Mouse (Mus musculus): ENCODE measurements around the gene Stard5. TPM values are rescaled to one million over a fixed set of nuclear protein-coding genes. Genes with fewer than 3 reads are reported as not detected.

Stard5 gene
- polyA plus RNA-seq, 1 experiment from 2014 or later, result 25.8 TPM

- 27% methylated on average over 5 of the region's 5 CpGs for WGBS
Measured at GRCm38 (mm10) chr7:83675545-83676254, 43.9 kb downstream of the Stard5 start.

GRCm38 (mm10) chr7:83677296-83677695 is 45.5 kb downstream of the Stard5 start:
- no peak for ATAC-seq (ENCODE audit: insufficient read depth, low FRiP score, low read depth)
- Histone ChIP-seq H3K27me3 (replicated peaks) (no peaks in the 10 kb centered on the region), H3K36me3 (no peaks in the 10 kb centered on the region), H3K9me3 (0 out of 2 replicates have a peak, but pooled peaks cover 3% of the 10 kb centered on the region), H3K27ac (no peak overlapping the region), H3K4me1 (no peaks in the 10 kb centered on the region), H3K4me3 (replicated peaks) (no peak overlapping the region), H3K9ac (no peak overlapping the region), H3K4me2 (no peak overlapping the region)
- 65% methylated on average over 3 of the region's 3 CpGs for WGBS

More at GRCm38 (mm10) chr7:83675545-83676254, 43.9 kb downstream of the Stard5 start:
- H3K4me2 ChIP-seq, result no peak overlapping the region
- H3K9me3 ChIP-seq, result 0 out of 2 replicates have a peak, but pooled peaks cover 3% of the 10 kb centered on the region
- H3K36me3 ChIP-seq, result no peaks in the 10 kb centered on the region
- H3K27me3 ChIP-seq (replicated peaks), result no peaks in the 10 kb centered on the region
- no peak overlapping the region for H3K4me3 ChIP-seq (replicated peaks)
- no peak for ATAC-seq (ENCODE audit: insufficient read depth, low FRiP score, low read depth)
- no peak overlapping the region for H3K9ac ChIP-seq
- H3K4me1 ChIP-seq, result no peaks in the 10 kb centered on the region
- no peak overlapping the region for H3K27ac ChIP-seq

GRCm38 (mm10) chr7:83678506-83678905 is 46.7 kb downstream of the Stard5 start:
- 0 out of 2 replicates have a peak, but pooled peaks cover 3% of the 10 kb centered on the region for H3K9me3 ChIP-seq
- WGBS, result 85% methylated on average over 4 of the region's 4 CpGs

DNA sequence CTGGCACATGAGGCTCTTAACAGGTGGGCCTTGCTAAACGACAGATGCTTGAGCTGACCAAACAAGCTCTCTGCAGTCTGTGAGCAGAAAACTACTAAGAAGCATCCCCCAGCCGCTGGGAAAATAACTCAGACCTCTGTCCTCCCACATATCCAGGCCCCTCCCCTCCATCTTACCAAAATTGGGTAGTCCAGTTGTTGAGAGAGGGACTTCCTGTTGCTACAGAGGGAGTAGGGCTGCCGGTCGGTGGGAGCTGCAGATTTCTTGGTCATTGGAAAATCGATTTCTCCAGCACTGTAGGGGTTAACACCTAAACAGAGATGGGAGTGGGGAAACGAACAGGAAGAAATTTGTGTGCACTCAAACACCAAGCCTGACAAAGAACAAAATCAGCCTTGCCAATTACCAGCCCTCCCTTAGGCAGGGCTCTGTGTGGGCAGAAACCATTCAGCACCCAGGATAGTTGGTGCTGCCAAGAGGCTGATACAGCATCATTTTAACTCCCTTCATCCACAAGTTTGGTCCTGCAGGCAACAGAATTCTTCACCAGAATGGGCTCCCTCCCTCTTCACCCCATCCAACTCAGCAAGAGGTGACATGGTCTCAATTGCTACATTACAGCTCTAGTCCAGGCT is 51.0 kb downstream of the Stard5 start:
- Histone ChIP-seq H3K27me3 (replicated peaks) (no peaks in the 10 kb centered on the region), H3K4me1 (no peaks in the 10 kb centered on the region), H3K36me3 (no peaks in the 10 kb centered on the region), H3K4me3 (replicated peaks) (no peak overlapping the region), H3K4me2 (no peak overlapping the region), H3K9ac (no peak overlapping the region), H3K9me3 (no peaks in the 10 kb centered on the region), H3K27ac (no peak overlapping the region)
- 18% methylated on average over 6 of the region's 6 CpGs for WGBS
- ATAC-seq (ENCODE audit: insufficient read depth, low FRiP score, low read depth), result no peak

More at GRCm38 (mm10) chr7:83678506-83678905, 46.7 kb downstream of the Stard5 start:
- H3K27ac ChIP-seq, result no peak overlapping the region
- no peak for ATAC-seq (ENCODE audit: insufficient read depth, low FRiP score, low read depth)
- no peaks in the 10 kb centered on the region for H3K36me3 ChIP-seq
- no peak overlapping the region for H3K4me3 ChIP-seq (replicated peaks)
- H3K4me1 ChIP-seq, result no peaks in the 10 kb centered on the region
- no peak overlapping the region for H3K4me2 ChIP-seq
- no peaks in the 10 kb centered on the region for H3K27me3 ChIP-seq (replicated peaks)
- no peak overlapping the region for H3K9ac ChIP-seq

GRCm38 (mm10) chr7:83695449-83696212 is 63.9 kb downstream of the Stard5 start:
- no peaks in the 10 kb centered on the region for H3K36me3 ChIP-seq
- H3K4me1 ChIP-seq, result no peaks in the 10 kb centered on the region
- 29% methylated on average over 6 of the region's 6 CpGs for WGBS
- H3K27me3 ChIP-seq (replicated peaks), result no peaks in the 10 kb centered on the region
- no peak overlapping the region for H3K4me2 ChIP-seq
- no peak overlapping the region for H3K27ac ChIP-seq
- no peaks in the 10 kb centered on the region for H3K9me3 ChIP-seq
- ATAC-seq (ENCODE audit: insufficient read depth, low FRiP score, low read depth), result no peak
- H3K4me3 ChIP-seq (replicated peaks), result no peak overlapping the region
- H3K9ac ChIP-seq, result no peak overlapping the region

DNA sequence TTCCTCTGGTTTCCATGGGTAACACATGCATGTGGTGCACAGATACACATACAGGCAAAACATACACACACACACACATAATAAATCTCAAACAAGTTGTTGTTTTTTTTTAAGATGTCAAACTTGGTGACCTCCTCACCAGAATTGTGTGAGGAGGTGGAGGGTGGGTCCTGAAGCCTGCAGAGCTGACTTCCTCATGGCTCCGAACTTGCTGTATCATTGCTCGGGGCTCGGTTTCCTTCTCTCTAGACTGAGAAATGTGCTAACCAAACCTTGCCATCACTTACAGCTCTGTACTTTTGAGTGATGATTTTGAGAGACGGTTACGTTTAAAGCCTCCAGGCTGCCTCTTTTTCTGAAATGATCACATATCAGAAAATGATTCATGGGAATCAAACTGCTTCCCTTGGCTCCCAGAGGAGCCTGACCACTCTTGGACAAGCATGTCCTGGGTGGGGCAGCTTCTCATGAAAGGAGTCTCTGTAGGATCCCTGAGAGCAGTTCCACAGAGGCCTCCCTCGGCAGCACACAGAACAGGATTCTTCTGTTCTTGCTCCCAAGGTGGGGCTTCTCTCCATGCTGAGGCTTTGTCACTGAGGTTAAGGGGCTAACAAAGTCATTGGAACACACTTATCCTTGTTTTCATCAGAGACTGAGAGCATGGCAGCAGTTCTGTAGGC is 67.4 kb downstream of the Stard5 start:
- no peak for ATAC-seq (ENCODE audit: insufficient read depth, low FRiP score, low read depth)
- H3K4me2 ChIP-seq, result no peak overlapping the region
- no peaks in the 10 kb centered on the region for H3K9me3 ChIP-seq
- no peaks in the 10 kb centered on the region for H3K27me3 ChIP-seq (replicated peaks)
- H3K4me3 ChIP-seq (replicated peaks), result no peak overlapping the region
- 71% methylated on average over 6 of the region's 6 CpGs for WGBS
- H3K9ac ChIP-seq, result no peak overlapping the region
- no peaks in the 10 kb centered on the region for H3K4me1 ChIP-seq
- no peaks in the 10 kb centered on the region for H3K36me3 ChIP-seq
- H3K27ac ChIP-seq, result no peak overlapping the region

Other genes with a start within 250 kb of the Stard5 start
- gene Tmc3, start 47.0 kb upstream of the Stard5 start, polyA plus RNA-seq (2015; fragmentation: Nextera tagmentation; extraction: Ambion mirVana), result 0.88 and 0.94 TPM in 2 replicates
- gene Il16, start 113.8 kb downstream of the Stard5 start, polyA plus RNA-seq (2015; fragmentation: Nextera tagmentation; extraction: Ambion mirVana), result 5.5 and 5.7 TPM in 2 replicates
- gene Cfap161, start 162.9 kb downstream of the Stard5 start, polyA plus RNA-seq (2015; fragmentation: Nextera tagmentation; extraction: Ambion mirVana), result 0.32 TPM in 1 of 2 replicates, not detected in the other